Mouse (Mus musculus) CD4-positive helper T cell, adult 2 months (primary cell): ENCODE measurements around the gene Ptges2.
A peak's percentile ranks its signal among the peaks of the same experiment; 100 is the strongest.

Experiments used
- DNase-seq: peaks from one replicate; pipeline ENCODE4 v3.0.0-alpha.2; 2012; ENCODE audit warnings: low read depth, missing footprints, low spot score

The Ptges2 gene

GRCm38 (mm10) chr2:32375317-32375940 is 20.3 kb upstream of the Ptges2 start:
- no peak for DNase-seq

GRCm38 (mm10) chr2:32376963-32377362 is 18.7 kb upstream of the Ptges2 start:
- DNase-seq = no peak

- no peak for DNase-seq
Measured at GRCm38 (mm10) chr2:32380001-32380500, 15.6 kb upstream of the Ptges2 start.

- peak; percentile 40 for DNase-seq
Measured at GRCm38 (mm10) chr2:32381141-32381774, 14.4 kb upstream of the Ptges2 start.

GRCm38 (mm10) chr2:32381775-32382223 is 13.9 kb upstream of the Ptges2 start, which contains the start of gene 1110008P14Rik:
Gene 1110008P14Rik, minus strand, starts transcription at chr2:32381938.
- peak; percentile 96 for DNase-seq

- no peak for DNase-seq
Measured at GRCm38 (mm10) chr2:32382689-32383088, 13.0 kb upstream of the Ptges2 start.

- DNase-seq = no peak
Measured at GRCm38 (mm10) chr2:32387706-32388490, 7.8 kb upstream of the Ptges2 start, which contains the start of gene Lcn2. Gene Lcn2, minus strand, starts transcription at chr2:32388252.

GRCm38 (mm10) chr2:32389157-32389556 is 6.5 kb upstream of the Ptges2 start:
- DNase-seq = no peak

- DNase-seq = no peak
Measured at GRCm38 (mm10) chr2:32390871-32391270, 4.8 kb upstream of the Ptges2 start.

- no peak for DNase-seq
Measured at GRCm38 (mm10) chr2:32392063-32392462, 3.6 kb upstream of the Ptges2 start.

GRCm38 (mm10) chr2:32394973-32395372 is 723 bp upstream of the Ptges2 start:
- no peak for DNase-seq

- DNase-seq = peak; percentile 92
Measured at GRCm38 (mm10) chr2:32395946-32396621, 388 bp downstream of the Ptges2 start.

- no peak for DNase-seq
Measured at GRCm38 (mm10) chr2:32396695-32397094, 999 bp downstream of the Ptges2 start.

- DNase-seq = peak; percentile 93
Measured at GRCm38 (mm10) chr2:32404663-32405062, 9.0 kb downstream of the Ptges2 start.

- DNase-seq = no peak
Measured at GRCm38 (mm10) chr2:32407144-32407824, 11.6 kb downstream of the Ptges2 start.

GRCm38 (mm10) chr2:32408429-32409424 is 13.0 kb downstream of the Ptges2 start:
- DNase-seq = no peak

GRCm38 (mm10) chr2:32411407-32411806 is 15.7 kb downstream of the Ptges2 start:
- DNase-seq = no peak

GRCm38 (mm10) chr2:32412742-32413531 is 17.2 kb downstream of the Ptges2 start:
- DNase-seq = no peak

GRCm38 (mm10) chr2:32413936-32414335 is 18.2 kb downstream of the Ptges2 start:
- no peak for DNase-seq
